Mouse (Mus musculus) erythroblast, embryonic 14.5 days (primary cell): ENCODE results near the gene Camk1d.

Experiments
- GATA1 ChIP-seq: IDR thresholded peaks from 2 replicates; pipeline ENCODE4 v1.6.1; 2012; ENCODE audit warnings: low read length, inconsistent platforms, mixed read lengths
- TAL1 ChIP-seq: IDR thresholded peaks from 3 replicates; pipeline ENCODE4 v1.6.1; 2012; ENCODE audit warnings: low read length, inconsistent platforms, mixed read lengths

DNA sequence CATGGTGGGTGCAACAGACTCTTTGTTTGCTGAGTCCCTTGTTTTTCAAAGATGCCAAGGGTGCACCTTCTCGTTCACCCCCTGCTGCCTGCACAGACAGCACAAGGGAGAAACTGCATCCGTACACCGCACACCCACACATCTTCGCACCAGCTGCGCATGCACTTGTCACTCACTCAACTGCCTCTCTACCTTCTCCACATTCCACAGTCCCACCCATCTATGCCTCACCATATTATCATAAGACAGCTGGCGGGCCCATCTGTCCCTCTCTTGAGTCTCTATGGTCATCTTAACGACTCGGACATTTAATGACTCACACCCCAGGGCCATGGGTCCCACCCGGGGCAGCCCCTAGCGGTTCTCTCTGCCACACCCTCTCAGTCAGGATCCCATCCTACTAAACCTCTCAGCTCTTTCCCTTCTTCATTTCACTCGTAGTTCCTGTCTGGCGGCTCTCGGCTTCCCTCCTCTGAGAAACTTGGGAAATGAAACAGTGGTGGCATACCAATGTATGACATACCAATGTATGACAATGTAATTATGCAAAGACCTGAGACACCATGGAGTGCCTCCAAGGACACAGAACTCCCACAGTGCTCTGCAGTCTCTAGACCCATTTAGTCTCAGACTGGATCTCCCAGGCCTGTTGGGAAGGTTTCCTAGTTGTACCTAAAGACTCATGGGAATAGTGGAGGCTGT, 361.3 kb downstream of the Camk1d start:
- TF ChIP-seq GATA1 (no peak), TAL1 (no peak)
